Mouse (Mus musculus) cerebellum, adult 8-10 months (tissue): ENCODE data around the gene Tspan4.

Experiments used
- DNase-seq: peaks from one replicate; pipeline ENCODE4 v3.0.0; 2022

Gene Tspan4

GRCm38 (mm10) chr7:141477578-141478269 lies 2.7 kb downstream of the Tspan4 start:
- DNase-seq: no peak

DNA sequence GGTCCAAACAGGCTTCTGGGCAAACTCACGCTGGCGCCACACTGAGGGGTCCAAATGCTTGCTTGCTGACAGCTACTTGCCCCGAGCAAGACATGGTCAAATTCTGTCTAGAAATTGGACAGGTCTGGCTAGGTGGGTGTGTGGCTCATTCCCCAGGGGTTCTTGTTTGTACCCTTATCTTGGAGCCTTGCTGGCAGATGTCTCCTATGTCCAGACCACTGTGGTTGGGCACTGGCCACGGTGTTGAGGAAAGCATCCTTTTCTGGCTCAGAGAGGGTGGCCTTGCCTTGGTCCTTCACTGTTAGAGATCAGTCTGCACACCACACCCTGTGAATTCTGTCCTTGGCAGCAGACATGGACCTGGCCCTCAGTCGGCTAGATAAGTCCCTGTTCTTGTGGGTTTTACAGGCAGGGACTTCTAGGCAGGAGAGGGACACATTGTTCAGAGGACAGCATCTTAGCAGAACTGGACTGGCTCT lies 3.3 kb downstream of the Tspan4 start:
- no peak for DNase-seq

DNA sequence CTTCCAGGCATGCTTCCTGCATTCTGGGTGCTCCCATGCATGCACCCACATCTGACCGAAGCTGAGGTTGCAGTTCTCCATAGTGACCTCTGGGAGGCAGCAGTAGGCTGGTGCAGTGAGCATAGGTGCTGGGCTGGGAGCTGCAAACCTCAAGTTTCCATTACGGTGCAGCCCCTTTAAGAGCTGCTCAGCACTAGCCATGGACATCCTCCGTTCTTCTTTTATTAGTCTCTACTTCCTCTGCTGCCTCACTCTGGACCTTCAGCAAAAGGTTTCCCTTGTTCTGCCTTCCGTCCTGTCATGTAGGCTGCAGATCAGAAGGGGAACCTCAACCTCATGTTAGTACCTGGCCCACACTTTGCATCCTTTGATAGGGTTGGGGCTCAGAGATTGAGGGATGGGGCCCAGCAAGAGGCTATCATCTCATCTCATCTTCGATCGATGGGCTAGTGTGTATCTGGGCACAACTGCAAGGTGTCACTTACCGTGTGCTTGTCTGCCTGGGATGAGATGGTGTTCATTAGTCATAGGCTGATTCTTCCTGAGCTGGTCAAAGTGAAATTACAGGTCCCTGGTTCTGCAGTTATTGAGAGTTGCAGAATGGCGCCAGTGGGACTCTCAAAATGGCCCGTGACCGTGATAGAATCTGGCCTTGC lies 5.9 kb downstream of the Tspan4 start:
- peak; percentile 87 for DNase-seq

DNA sequence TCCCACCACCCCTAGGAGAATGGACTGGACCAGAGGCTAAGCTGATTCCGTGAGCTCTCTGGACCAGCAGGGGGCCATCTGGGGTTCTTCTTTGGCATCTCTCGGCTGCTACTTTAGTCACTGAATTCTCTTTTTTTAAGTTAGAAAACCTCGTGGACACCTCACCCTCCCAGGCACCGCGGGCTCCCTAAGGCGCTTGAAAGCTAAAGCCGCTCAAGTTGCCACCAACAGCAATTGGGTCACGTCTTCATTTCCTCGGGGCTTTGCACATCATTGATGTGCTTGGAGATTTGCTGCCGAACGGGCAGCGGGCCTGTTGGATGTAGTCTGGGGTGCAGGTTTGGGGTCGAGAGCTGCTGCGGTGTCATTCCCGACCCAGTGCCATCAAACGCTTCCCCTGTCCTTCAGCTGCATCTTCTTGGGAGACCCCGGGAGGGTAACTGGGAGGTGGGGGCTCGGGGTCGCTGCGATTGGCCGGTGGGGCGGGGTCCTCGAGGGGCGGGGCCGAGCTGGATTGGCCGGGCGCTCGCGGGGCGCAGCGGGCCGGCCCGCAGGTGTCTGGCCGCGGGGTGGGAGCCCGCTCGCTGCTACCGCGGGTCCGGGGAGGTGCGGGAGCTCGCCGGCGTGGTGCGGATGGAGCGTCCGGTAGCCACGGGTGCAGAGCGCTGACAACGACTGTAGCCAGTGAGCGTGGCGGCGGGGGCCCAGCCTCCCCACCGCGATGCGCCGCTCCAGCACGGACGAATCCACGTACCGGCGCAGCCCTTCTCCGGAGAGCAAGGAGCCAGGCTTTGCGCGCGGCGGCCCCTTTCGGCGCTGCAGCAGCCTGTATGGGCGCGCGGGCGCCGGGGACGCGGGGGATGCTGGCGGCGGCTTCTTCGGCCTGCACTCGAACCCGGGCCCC lies 6.7 kb downstream of the Tspan4 start:
- peak; percentile 76 for DNase-seq

GRCm38 (mm10) chr7:141482531-141483024 lies 7.5 kb downstream of the Tspan4 start:
- DNase-seq: no peak

DNA sequence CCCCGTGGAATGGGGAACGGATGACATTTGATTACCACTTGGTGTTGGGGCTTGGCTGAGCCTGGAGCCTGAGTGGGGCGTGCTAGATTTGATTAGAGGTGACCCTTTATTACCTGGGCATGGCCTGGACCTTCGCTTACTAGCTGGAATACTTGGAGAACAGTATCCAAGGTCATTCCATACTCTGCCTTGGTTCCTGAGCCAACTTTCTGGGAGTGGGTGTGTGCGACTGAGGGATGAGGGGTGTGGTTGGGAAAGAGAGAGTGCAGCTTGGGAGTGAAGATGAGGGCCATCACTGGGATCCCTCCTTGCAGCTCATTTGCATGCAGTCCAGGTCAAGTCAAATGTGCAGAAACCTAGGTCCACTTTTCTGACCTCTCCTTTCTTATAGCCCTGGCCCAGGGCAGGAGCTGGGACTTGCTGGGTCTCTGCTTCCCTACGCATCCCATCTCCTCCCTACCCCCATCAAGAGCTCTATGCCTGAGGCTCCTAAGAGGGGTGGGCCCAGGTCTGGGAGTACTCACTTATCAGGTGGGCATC lies 8.1 kb downstream of the Tspan4 start:
- DNase-seq: no peak

DNA sequence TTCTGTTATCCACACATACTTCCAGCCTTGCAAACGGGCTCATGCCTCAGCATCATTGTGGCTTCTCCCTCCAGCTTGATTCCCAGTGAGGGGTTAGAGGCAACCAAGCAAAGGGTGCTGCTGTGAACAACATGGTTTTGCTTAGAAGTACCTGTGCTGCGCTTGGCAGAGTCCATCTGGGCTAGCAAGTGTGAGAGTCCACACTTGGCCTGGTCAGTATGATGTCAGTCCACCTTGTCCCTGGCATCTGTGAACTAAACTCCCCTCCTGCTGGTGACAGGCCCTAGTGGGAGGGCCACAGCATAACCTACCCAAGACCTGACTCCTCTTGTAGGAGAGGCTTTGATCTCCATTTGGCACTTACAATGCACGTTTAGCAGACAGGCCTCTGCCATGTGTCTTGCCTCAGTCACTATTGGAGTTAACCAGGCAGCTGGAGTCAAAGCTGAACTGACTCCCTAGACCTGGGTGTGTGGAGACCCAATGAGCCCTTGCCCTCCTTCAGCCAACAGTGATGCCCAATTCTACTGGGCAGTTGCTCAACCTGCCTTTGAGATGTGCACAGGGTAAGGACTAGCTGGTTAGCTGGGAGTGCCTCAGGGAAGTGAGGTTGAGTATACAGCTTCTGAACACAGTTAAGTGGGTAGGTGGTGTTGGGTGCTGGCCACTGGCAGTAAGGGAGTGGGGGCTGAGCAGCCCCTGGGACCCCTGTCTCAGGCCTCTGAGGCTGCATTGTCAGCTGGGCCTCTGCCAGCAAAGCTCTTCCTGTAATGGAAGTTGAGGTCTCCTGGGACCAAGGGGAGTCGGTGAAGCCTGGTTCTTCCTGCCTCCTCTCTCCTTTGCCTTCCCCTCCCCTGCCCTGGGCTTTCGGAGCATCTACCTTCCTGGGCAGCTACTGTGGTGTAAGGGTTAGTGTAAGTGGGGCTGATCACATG lies 9.4 kb downstream of the Tspan4 start:
- DNase-seq: no peak

DNA sequence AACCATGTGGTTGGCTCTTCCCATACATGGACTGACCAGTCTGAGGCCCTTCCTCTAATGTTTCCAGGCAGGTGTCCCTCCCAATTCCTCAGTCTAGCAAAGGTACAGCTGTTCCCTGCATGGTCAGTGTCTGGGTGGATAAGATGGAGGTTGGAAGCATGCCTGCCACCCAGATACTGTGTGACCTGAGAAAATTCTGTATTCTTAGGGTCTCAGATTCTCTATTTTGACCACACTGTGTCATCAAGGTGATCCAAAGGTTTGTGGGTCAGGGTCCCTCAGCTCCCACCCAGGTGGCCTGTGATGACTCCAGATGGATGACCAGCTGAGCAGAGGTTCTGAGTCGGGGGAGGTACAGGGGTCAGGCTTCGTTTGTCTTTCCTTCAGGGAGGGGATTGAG lies 10.1 kb downstream of the Tspan4 start:
- peak; percentile 63 for DNase-seq

DNA sequence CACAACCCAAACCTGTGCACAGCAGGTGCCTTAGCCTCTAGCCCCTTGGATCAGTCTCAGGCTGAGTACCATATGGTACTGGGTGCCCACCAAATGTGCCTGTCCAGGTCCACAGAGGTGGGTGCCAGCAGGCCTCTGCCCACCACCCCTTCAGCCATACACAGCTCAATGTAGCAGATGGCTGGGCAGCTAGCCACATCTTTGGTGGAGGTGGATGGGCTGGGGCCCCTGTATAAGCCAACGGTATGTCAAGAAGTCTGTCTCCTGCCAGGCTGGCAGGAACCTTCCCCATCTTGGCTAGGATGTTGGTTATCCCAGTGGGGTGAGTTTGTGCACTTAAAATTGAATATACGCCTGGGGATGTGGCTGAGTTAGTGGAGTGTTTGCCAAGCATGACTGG lies 10.6 kb downstream of the Tspan4 start:
- DNase-seq: peak; percentile 96

DNA sequence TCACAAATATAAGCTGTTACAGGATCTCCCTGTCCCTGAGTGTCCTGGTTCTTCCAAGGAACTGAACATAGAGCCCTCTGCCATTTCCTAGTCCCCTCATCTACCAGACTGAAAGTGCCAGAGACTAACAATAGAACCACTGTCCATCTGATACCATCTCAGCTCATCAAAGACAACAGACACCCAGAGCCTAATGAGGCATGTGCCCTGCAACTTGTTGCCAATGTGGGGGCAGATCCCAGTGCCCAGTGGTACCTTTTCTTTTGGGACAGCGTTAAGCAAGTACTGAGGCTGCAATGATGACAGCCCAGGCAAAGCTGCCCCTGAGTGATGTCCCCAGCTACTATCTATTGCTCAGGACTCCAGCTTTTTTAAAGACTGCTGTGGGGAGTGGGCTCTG lies 11.2 kb downstream of the Tspan4 start:
- DNase-seq: no peak

GRCm38 (mm10) chr7:141487141-141487540 lies 12.1 kb downstream of the Tspan4 start:
- DNase-seq: no peak

GRCm38 (mm10) chr7:141491151-141491550 lies 16.1 kb downstream of the Tspan4 start:
- peak; percentile 21 for DNase-seq

DNA sequence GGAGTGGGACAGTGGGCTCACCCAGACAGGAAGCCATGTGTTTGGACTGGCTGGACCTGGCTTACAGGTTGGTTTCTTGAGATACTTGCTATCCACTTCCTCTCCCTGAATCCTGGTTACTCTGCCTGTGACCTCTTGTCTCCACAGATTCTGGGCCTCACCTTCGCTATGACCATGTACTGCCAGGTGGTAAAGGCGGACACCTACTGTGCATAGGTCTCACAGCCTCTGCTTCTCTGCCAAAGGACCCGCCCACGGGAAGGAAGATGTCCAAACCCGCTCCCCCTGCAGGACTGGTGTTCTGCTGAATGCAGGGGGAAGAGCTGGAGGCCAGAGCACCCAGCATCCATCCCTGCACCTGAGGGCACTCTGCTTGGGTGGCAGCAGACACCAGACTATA lies 17.7 kb downstream of the Tspan4 start:
- peak; percentile 61 for DNase-seq

DNA sequence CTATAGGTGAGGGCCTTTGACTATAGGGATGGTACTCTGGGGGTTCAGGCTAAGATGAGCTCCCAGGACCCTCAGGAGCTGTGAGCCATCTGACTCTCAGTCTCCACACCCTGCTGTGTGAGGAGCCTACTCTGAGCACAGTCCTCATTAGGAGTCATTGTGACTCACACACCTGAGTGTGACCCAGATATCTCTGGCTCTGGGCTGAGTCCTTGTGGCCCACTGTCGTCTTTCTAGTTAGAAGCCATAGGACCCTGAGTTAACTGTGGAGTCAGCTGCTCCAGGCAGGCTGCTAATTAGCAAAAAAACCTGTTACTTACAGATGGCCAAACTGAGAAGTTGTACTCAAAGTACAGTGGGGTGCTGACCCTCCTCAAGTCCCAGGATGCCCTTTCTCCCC lies 18.7 kb downstream of the Tspan4 start:
- no peak for DNase-seq

- DNase-seq: no peak
These were observed 20.3 kb downstream of the Tspan4 start for GRCm38 (mm10) chr7:141495379-141495778.

GRCm38 (mm10) chr7:141495940-141496339 lies 20.9 kb downstream of the Tspan4 start:
- DNase-seq: no peak

DNA sequence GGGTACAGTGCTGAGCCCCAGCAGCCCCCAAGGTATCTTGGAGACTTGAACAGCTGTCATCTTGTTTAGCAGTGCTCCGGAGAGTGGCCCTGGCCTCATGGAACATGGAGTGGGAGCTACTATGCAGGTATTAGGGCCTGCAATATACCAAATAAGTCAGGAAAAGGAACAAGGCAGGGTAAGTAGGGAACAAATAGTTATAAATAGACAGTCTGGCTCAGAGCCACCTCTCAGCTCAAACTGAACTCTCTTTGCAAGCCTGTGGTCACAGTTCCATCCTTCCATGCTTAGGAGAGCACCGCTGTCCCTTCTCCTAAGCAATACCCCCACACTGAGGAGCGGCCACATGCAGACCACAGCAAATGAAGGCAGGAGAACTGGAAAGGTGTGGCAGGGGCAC lies 22.6 kb downstream of the Tspan4 start:
- no peak for DNase-seq

DNA sequence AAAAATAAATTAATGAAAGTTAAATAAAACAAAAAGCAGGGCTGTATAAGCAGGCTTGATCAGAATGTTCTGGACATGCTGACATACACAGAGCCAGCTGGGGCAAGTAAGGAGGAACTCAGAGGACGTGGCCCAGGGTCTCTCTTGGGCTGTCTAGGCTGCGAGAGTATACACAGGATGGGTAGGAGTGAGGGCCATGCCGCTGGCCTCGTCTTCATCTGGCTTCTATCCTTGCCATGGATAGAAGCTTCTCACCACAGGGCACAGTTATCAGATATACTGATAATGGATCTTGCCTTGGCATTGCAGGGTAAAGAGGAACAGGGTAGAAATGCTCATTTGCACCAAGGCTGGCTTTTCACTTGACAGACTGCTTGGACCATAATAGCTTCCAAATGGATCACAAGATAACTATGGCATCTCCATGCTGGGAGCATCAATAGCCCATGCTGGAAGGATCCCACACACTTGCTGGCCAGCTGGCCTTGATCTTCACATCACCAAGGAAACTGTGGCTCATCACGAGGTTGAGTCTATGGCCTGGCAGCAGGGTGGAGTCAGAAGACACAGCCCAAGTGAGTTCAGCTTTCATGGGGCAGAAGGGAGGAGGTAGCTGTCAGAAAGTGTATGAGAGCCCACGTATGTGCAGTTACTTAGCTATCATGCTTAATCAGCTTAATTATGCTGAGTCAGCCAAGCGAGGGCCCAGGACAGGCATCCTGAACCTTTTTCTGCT lies 26.9 kb downstream of the Tspan4 start:
- DNase-seq: no peak

GRCm38 (mm10) chr7:141502556-141502905 lies 27.5 kb downstream of the Tspan4 start:
- DNase-seq: peak; percentile 70

GRCm38 (mm10) chr7:141506278-141506677 lies 31.2 kb downstream of the Tspan4 start:
- DNase-seq: no peak

DNA sequence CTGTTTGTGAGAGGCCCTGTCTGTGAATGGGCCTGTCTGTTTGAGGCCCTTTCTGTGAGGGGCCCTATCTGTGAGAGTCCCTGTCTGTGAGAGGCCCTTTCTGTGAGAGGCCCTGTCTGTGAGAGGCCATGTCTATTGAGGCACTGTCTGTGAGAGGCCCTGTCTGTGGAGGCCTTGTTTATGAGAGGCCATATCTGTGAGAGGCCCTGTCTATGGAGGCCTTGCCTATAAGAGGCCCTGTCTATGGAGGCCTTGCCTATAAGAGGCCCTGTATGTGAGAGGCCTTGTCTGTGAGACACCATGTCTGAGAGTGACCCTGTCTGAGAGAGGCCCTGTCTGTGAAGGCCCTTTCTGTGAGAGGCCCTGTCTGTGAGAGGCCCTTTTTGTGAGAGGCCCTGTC lies 33.1 kb downstream of the Tspan4 start:
- no peak for DNase-seq
